Mouse (Mus musculus) hindbrain, postnatal 0 days (tissue): ENCODE measurements at regions not wholly inside any gene's neighbourhood (a gene's known extent, or its start where the extent isn't known, plus 50 kb on each side); places are given as distances from the start of the nearest gene placed in this dataset.

Experiments
- ATAC-seq: fragments of 200-750 bp; cut with Nextera tagmentation; 2 replicates; pipeline ENCODE4 v1.8.0; 2017; ENCODE audit warnings: mild to moderate bottlenecking, moderate TSS enrichment, moderate library complexity
- DNase-seq: peaks from one replicate; pipeline ENCODE4 v3.0.0-alpha.2; 2015; ENCODE audit warnings: low spot score
- H3K27ac ChIP-seq: fragments of 300-500 bp; sonication (generic); 2 replicates; pipeline ENCODE4 v1.5.1; 2014; ENCODE audit warnings: mild to moderate bottlenecking
- H3K27me3 ChIP-seq: fragments of 300-500 bp; sonication (generic); 2 replicates; pipeline ENCODE4 v1.6.1; 2014; ENCODE audit warnings: low read length, mixed read lengths; ENCODE audit not compliant: insufficient read depth
- H3K36me3 ChIP-seq: fragments of 300-500 bp; sonication (generic); 2 replicates; pipeline ENCODE4 v1.6.1; 2014; ENCODE audit warnings: low read length, mixed read lengths; ENCODE audit not compliant: insufficient read depth
- H3K4me1 ChIP-seq: fragments of 300-500 bp; sonication (generic); 2 replicates; pipeline ENCODE4 v1.6.1; 2014; ENCODE audit warnings: antibody characterized with exemption, low read length, mixed read lengths; ENCODE audit not compliant: insufficient read depth
- H3K4me2 ChIP-seq: fragments of 300-500 bp; sonication (generic); 2 replicates; pipeline ENCODE4 v1.6.1; 2014; ENCODE audit warnings: low read depth, mild to moderate bottlenecking, low read length, moderate library complexity, mixed read lengths
- H3K4me3 ChIP-seq: fragments of 300-500 bp; sonication (generic); 2 replicates; pipeline ENCODE4 v1.5.1; 2014; ENCODE audit warnings: low read length
- H3K9ac ChIP-seq: fragments of 300-500 bp; sonication (generic); replicated peaks from 2 replicates; pipeline ENCODE4 v1.6.1; 2014; ENCODE audit warnings: mild to moderate bottlenecking, low read length, moderate library complexity, mixed read lengths
- H3K9me3 ChIP-seq: fragments of 300-500 bp; sonication (generic); 2 replicates; pipeline ENCODE4 v1.6.1; 2016; ENCODE audit warnings: low read length, mixed read lengths
- CTCF ChIP-seq: IDR thresholded peaks from 2 replicates; pipeline ENCODE4 v1.5.1; 2016; ENCODE audit warnings: antibody characterized with exemption, control low read depth, low read depth
- WGBS: fragments of 180-500 bp; shearing (Covaris S2); extraction: QIAGEN DNeasy Blood & Tissue Kit; methylation state at CpG from one replicate; pipeline ENCODE4 v1.1.7; 2014; 5-methylcytosine and 5-hydroxymethylcytosine counted together

- Histone ChIP-seq H3K4me2 (no peak overlapping the region), H3K27me3 (no peaks in the 10 kb centered on the region), H3K9me3 (no peaks in the 10 kb centered on the region), H3K27ac (no peak overlapping the region), H3K4me1 (no peaks in the 10 kb centered on the region), H3K9ac (no peak overlapping the region), H3K4me3 (no peak overlapping the region), H3K36me3 (no peaks in the 10 kb centered on the region)
- WGBS, result 82% methylated on average over 6 of the region's 6 CpGs
- no peak for DNase-seq
- TF ChIP-seq CTCF, result no peak
- no peak for ATAC-seq
Measured at GRCm38 (mm10) chr12:65496613-65497012, 271.3 kb downstream of the Wdr20rt start.

- H3K4me1 ChIP-seq, result no peaks in the 10 kb centered on the region
- 74% methylated on average over 6 of the region's 6 CpGs for WGBS
- H3K4me2 ChIP-seq, result no peak overlapping the region
- H3K27ac ChIP-seq, result no peak overlapping the region
- TF ChIP-seq CTCF, result no peak
- no peaks in the 10 kb centered on the region for H3K27me3 ChIP-seq
- no peaks in the 10 kb centered on the region for H3K36me3 ChIP-seq
- H3K9me3 ChIP-seq, result no peaks in the 10 kb centered on the region
- H3K4me3 ChIP-seq, result no peak overlapping the region
- DNase-seq (no peak), ATAC-seq (no peak)
- no peak overlapping the region for H3K9ac ChIP-seq
Measured at GRCm38 (mm10) chr12:65497602-65498001, 272.3 kb downstream of the Wdr20rt start.

GRCm38 (mm10) chr12:65501459-65501858, 276.1 kb downstream of the Wdr20rt start:
- Histone ChIP-seq H3K4me2 (no peak overlapping the region), H3K9ac (no peak overlapping the region), H3K27ac (no peak overlapping the region), H3K4me3 (no peak overlapping the region), H3K4me1 (no peaks in the 10 kb centered on the region), H3K9me3 (no peaks in the 10 kb centered on the region), H3K36me3 (no peaks in the 10 kb centered on the region), H3K27me3 (no peaks in the 10 kb centered on the region)
- WGBS, result 46% methylated on average over 2 of the region's 2 CpGs
- ATAC-seq, result no peak
- no peak for DNase-seq
- no peak for TF ChIP-seq CTCF

- Histone ChIP-seq H3K27ac (no peak overlapping the region), H3K4me2 (no peak overlapping the region), H3K9ac (no peak overlapping the region), H3K27me3 (no peaks in the 10 kb centered on the region), H3K4me3 (no peak overlapping the region), H3K9me3 (no peaks in the 10 kb centered on the region), H3K4me1 (no peaks in the 10 kb centered on the region), H3K36me3 (no peaks in the 10 kb centered on the region)
- WGBS, result 61% methylated on average over 1 of the region's 1 CpGs
- TF ChIP-seq CTCF, result no peak
- DNase-seq (no peak), ATAC-seq (no peak)
Measured at GRCm38 (mm10) chr12:65502045-65502444, 276.7 kb downstream of the Wdr20rt start.

- Histone ChIP-seq H3K9me3 (no peaks in the 10 kb centered on the region), H3K27me3 (no peaks in the 10 kb centered on the region), H3K4me1 (no peaks in the 10 kb centered on the region), H3K36me3 (no peaks in the 10 kb centered on the region), H3K4me3 (no peak overlapping the region), H3K9ac (no peak overlapping the region), H3K27ac (no peak overlapping the region), H3K4me2 (no peak overlapping the region)
- 54% methylated on average over 1 of the region's 1 CpGs for WGBS
- no peak for TF ChIP-seq CTCF
- ATAC-seq, result no peak
- DNase-seq, result no peak
Measured at GRCm38 (mm10) chr12:65513070-65513469, 287.8 kb downstream of the Wdr20rt start.

- WGBS, result 68% methylated on average over 3 of the region's 3 CpGs
- no peak for ATAC-seq
Measured at GRCm38 (mm10) chr12:65534142-65534690, 308.9 kb downstream of the Wdr20rt start.

GRCm38 (mm10) chr12:65548301-65548700, 323.0 kb downstream of the Wdr20rt start:
- 91% methylated on average over 4 of the region's 4 CpGs for WGBS
- no peak overlapping the region for H3K9ac ChIP-seq
- ATAC-seq, result no peak

More at GRCm38 (mm10) chr12:65534142-65534690, 308.9 kb downstream of the Wdr20rt start:
- Histone ChIP-seq H3K27me3 (no peaks in the 10 kb centered on the region), H3K9ac (no peak overlapping the region), H3K9me3 (no peaks in the 10 kb centered on the region), H3K4me3 (no peak overlapping the region), H3K4me1 (no peaks in the 10 kb centered on the region), H3K27ac (no peak overlapping the region), H3K36me3 (no peaks in the 10 kb centered on the region), H3K4me2 (no peak overlapping the region)
- TF ChIP-seq CTCF, result no peak
- DNase-seq, result no peak

More at GRCm38 (mm10) chr12:65548301-65548700, 323.0 kb downstream of the Wdr20rt start:
- Histone ChIP-seq H3K4me1 (no peaks in the 10 kb centered on the region), H3K4me3 (no peak overlapping the region), H3K36me3 (no peaks in the 10 kb centered on the region), H3K9me3 (no peaks in the 10 kb centered on the region), H3K4me2 (no peak overlapping the region), H3K27me3 (no peaks in the 10 kb centered on the region), H3K27ac (no peak overlapping the region)
- DNase-seq, result no peak
- no peak for TF ChIP-seq CTCF
